Mouse (Mus musculus) erythroblast, embryonic 14.5 days (primary cell): ENCODE results near the gene Sema4f. TPM values are rescaled to one million over a fixed set of nuclear protein-coding genes. Genes with fewer than 3 reads are reported as not detected.

Experiments used
- H3K27me3 ChIP-seq: 2 replicates; pipeline ENCODE4 v1.6.1; 2012; ENCODE audit warnings: inconsistent platforms; ENCODE audit not compliant: control insufficient read depth
- H3K36me3 ChIP-seq: 2 replicates; pipeline ENCODE4 v1.6.1; 2012; ENCODE audit warnings: mild to moderate bottlenecking, inconsistent platforms; ENCODE audit not compliant: control insufficient read depth
- H3K4me1 ChIP-seq: 2 replicates; pipeline ENCODE4 v1.6.1; 2012; ENCODE audit warnings: inconsistent platforms; ENCODE audit not compliant: control insufficient read depth
- H3K4me3 ChIP-seq: replicated peaks from 2 replicates; pipeline ENCODE3; 2012; ENCODE audit warnings: moderate library complexity, mild to moderate bottlenecking, inconsistent platforms
- H3K9me3 ChIP-seq: 2 replicates; pipeline ENCODE4 v1.6.1; 2012; ENCODE audit warnings: low read length, inconsistent platforms, mixed read lengths; ENCODE audit not compliant: control insufficient read depth
- GATA1 ChIP-seq: IDR thresholded peaks from 2 replicates; pipeline ENCODE4 v1.6.1; 2012; ENCODE audit warnings: low read length, inconsistent platforms, mixed read lengths
- TAL1 ChIP-seq: IDR thresholded peaks from 3 replicates; pipeline ENCODE4 v1.6.1; 2012; ENCODE audit warnings: low read length, inconsistent platforms, mixed read lengths
- polyA plus RNA-seq: library from polyadenylated mRNA; stranded (reverse); fragments of >175 nt; gene quantifications from 2 replicates; pipeline ENCODE4 v1.2.3, GENCODE M21; 2012

The Sema4f gene
- polyA plus RNA-seq, 1 experiment, result not detected

DNA sequence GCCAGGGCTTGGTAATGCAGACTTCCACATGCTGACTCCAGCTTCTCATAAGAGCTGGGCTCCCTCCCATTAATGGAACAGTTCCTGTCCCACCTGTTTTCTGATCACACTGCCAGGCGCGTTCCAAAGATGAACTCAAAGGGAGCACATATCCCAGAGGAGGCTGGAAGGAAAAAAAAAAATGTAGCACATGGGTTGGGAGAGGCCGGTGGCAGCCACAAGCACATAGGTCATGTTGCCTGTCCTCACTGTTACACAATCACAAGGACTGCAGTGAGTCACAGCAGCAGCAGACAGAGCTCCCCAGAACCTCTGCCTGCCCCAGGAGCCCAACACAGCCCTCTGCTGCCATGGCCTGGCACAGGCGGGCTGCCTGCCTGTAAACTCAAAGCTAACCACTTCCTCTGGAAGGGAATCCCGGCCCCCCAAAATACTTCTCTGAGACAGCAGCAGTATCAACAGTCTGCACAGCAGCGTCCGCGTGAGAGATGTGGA lies 76.1 kb downstream of the Sema4f start:
- no peak for TF ChIP-seq TAL1
- H3K4me3 ChIP-seq, result no peak overlapping the region

DNA sequence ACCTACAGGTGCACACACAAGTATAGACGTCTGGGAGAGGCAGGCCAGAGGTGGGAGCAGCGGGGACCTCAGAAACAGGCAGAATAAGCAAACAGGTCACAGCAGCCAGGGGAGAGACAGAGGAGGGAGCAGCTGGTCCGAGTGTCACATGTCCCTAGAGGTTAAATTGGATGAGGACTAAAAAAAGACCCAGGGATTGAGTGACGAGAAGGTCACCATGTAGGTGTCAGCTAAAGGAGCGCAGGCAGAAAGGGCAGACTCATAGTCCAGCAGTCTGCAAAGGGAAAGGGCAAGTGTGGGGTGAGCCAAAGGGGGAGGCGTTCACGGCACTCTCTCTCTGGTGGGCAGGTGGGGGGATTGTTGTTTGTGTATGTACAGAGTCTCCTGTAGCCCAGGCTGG lies 77.1 kb downstream of the Sema4f start:
- H3K27me3 ChIP-seq, result no peaks in the 10 kb centered on the region
- H3K4me1 ChIP-seq, result no peaks in the 10 kb centered on the region
- no peaks in the 10 kb centered on the region for H3K36me3 ChIP-seq
- no peak overlapping the region for H3K4me3 ChIP-seq
- H3K9me3 ChIP-seq, result no peaks in the 10 kb centered on the region
- TF ChIP-seq TAL1 (no peak), GATA1 (no peak)

More for the DNA sequence above, 76.1 kb downstream of the Sema4f start:
- Histone ChIP-seq H3K27me3 (no peaks in the 10 kb centered on the region), H3K9me3 (no peaks in the 10 kb centered on the region), H3K4me1 (no peaks in the 10 kb centered on the region), H3K36me3 (no peaks in the 10 kb centered on the region)

GRCm38 (mm10) chr6:82862042-82862441 lies 77.5 kb downstream of the Sema4f start:
- Histone ChIP-seq H3K4me3 (no peak overlapping the region), H3K9me3 (no peaks in the 10 kb centered on the region), H3K4me1 (no peaks in the 10 kb centered on the region), H3K36me3 (no peaks in the 10 kb centered on the region), H3K27me3 (no peaks in the 10 kb centered on the region)
- TF ChIP-seq GATA1 (no peak), TAL1 (no peak)

Other genes with a start within 250 kb of the Sema4f start
- gene Pole4, start 234.4 kb downstream of the Sema4f start, polyA plus RNA-seq, result 13.6 and 17.6 TPM in 2 replicates
- 0.03 TPM in 2 replicates for gene Hk2, start 165.3 kb downstream of the Sema4f start, polyA plus RNA-seq
- 8.2 and 8.8 TPM in 2 replicates for gene M1ap, start 7.1 kb upstream of the Sema4f start, polyA plus RNA-seq
- 27.8 and 28.7 TPM in 2 replicates for gene Dok1, start 93.7 kb upstream of the Sema4f start, polyA plus RNA-seq
- gene Loxl3, start 94.4 kb upstream of the Sema4f start, polyA plus RNA-seq, result 0.01 and 0.02 TPM in 2 replicates
- 310 and 339 TPM in 2 replicates for gene Aup1, start 114.8 kb upstream of the Sema4f start, polyA plus RNA-seq
- 6.2 and 6.6 TPM in 2 replicates for gene Htra2, start 115.5 kb upstream of the Sema4f start, polyA plus RNA-seq
- 0.14 and 0.18 TPM in 2 replicates for gene Dqx1, start 118.1 kb upstream of the Sema4f start, polyA plus RNA-seq
- gene Tlx2, start 130.5 kb upstream of the Sema4f start, polyA plus RNA-seq, result not detected in 2 replicates
- 1.5 and 2.2 TPM in 2 replicates for gene Pcgf1, start 138.1 kb upstream of the Sema4f start, polyA plus RNA-seq
- 0.05 TPM in 1 of 2 replicates, not detected in the other for gene Lbx2, start 146.6 kb upstream of the Sema4f start, polyA plus RNA-seq
- gene Ccdc142, start 161.8 kb upstream of the Sema4f start, polyA plus RNA-seq, result 0.18 and 0.43 TPM in 2 replicates
- 0.18 and 0.27 TPM in 2 replicates for gene Gm42688, start 161.8 kb upstream of the Sema4f start, polyA plus RNA-seq
- 12.3 and 12.8 TPM in 2 replicates for gene Mrpl53, start 169.3 kb upstream of the Sema4f start, polyA plus RNA-seq
- gene Mogs, start 175.7 kb upstream of the Sema4f start, polyA plus RNA-seq, result 3.9 and 4.2 TPM in 2 replicates
- gene Wbp1, start 181.8 kb upstream of the Sema4f start, polyA plus RNA-seq, result 16.2 and 18.3 TPM in 2 replicates
- gene Ino80b, start 185.7 kb upstream of the Sema4f start, polyA plus RNA-seq, result 26.4 TPM in 2 replicates
- 0.26 and 0.39 TPM in 2 replicates for gene Rtkn, start 195.7 kb upstream of the Sema4f start, polyA plus RNA-seq
- gene Wdr54, start 216.6 kb upstream of the Sema4f start, polyA plus RNA-seq, result 0.01 and 0.02 TPM in 2 replicates
- not detected in 2 replicates for gene 1700003E16Rik, start 216.6 kb upstream of the Sema4f start, polyA plus RNA-seq
- 27.2 and 36.9 TPM in 2 replicates for gene Dctn1, start 226.2 kb upstream of the Sema4f start, polyA plus RNA-seq